8 mouse cellular contexts compared by ENCODE assay signal in genomic region chr19:3855601-3856000, GRCm38 (mm10). TPM values are rescaled to one million over a fixed set of nuclear protein-coding genes. Genes with fewer than 3 reads are reported as not detected.
DNase-seq lines count a peak whose midpoint lies in the region; ATAC-seq lines count a peak whose summit lies in the region.

No protein-coding gene starts in this region.

- peak overlapping the region; percentile 61; the same call in 1 of the 2 replicates for H3K27ac ChIP-seq in kidney, embryonic 15.5 days
- H3K27ac ChIP-seq in forebrain, embryonic 15.5 days (replicated peaks): peak overlapping the region; percentile 30; the same call in 1 of the 2 replicates
- peak overlapping the region; percentile 44 for H3K27ac ChIP-seq in limb, embryonic 15.5 days

- WGBS in kidney, embryonic 15.5 days: 17% methylated on average over 4 of the region's 4 CpGs
- WGBS in forebrain, embryonic 15.5 days: 13% methylated on average over 4 of the region's 4 CpGs
- 20% methylated on average over 4 of the region's 4 CpGs for WGBS in limb, embryonic 15.5 days

- no peaks in the 10 kb centered on the region for H3K27me3 ChIP-seq in kidney, embryonic 15.5 days
- H3K27me3 ChIP-seq in forebrain, embryonic 15.5 days: no peaks in the 10 kb centered on the region
- no peaks in the 10 kb centered on the region for H3K27me3 ChIP-seq in limb, embryonic 15.5 days

- H3K4me2 ChIP-seq in kidney, embryonic 15.5 days: peak overlapping the region; percentile 39
- no peak overlapping the region for H3K4me2 ChIP-seq in forebrain, embryonic 15.5 days (replicated peaks)
- no peak overlapping the region for H3K4me2 ChIP-seq in limb, embryonic 15.5 days

- DNase-seq in kidney, adult 8-10 months: no peak
- DNase-seq in NIH3T3 (ENCODE audit: low read depth): peak; percentile 37
- no peak for DNase-seq in urinary bladder, postnatal 4 days (ENCODE audit: low spot score in 2 of 2)
- DNase-seq in frontal cortex, postnatal 10 days (ENCODE audit: low spot score in 2 of 2): no peak
- no peak for DNase-seq in gastrocnemius, adult 18-20 months (ENCODE audit: low spot score)

- no peak overlapping the region for H3K9ac ChIP-seq in kidney, embryonic 15.5 days
- H3K9ac ChIP-seq in forebrain, embryonic 15.5 days (replicated peaks): no peak overlapping the region
- H3K9ac ChIP-seq in limb, embryonic 15.5 days: no peak overlapping the region

- H3K4me3 ChIP-seq in kidney, embryonic 15.5 days (replicated peaks): peak overlapping the region; percentile 12; the same call in 1 of the 2 replicates
- H3K4me3 ChIP-seq in forebrain, embryonic 15.5 days: no peak overlapping the region
- H3K4me3 ChIP-seq in limb, embryonic 15.5 days: no peak overlapping the region

- peaks cover 40% of the 10 kb centered on the region for H3K4me1 ChIP-seq in kidney, embryonic 15.5 days
- H3K4me1 ChIP-seq in forebrain, embryonic 15.5 days: peaks cover 41% of the 10 kb centered on the region
- peaks cover 33% of the 10 kb centered on the region for H3K4me1 ChIP-seq in limb, embryonic 15.5 days

- ATAC-seq in kidney, embryonic 15.5 days (replicated peaks; ENCODE audit: low FRiP score): no peak
- ATAC-seq in forebrain, embryonic 15.5 days (replicated peaks): no peak
- ATAC-seq in limb, embryonic 15.5 days (ENCODE audit: insufficient number of reproducible peaks, low FRiP score, low TSS enrichment, low read depth): no peak

- no peaks in the 10 kb centered on the region for H3K9me3 ChIP-seq in kidney, embryonic 15.5 days (replicated peaks)
- H3K9me3 ChIP-seq in forebrain, embryonic 15.5 days: no peaks in the 10 kb centered on the region
- no peaks in the 10 kb centered on the region for H3K9me3 ChIP-seq in limb, embryonic 15.5 days

- H3K36me3 ChIP-seq in kidney, embryonic 15.5 days: peaks cover under 1% of the 10 kb centered on the region; the same call in 1 of the 2 replicates
- no peaks in the 10 kb centered on the region for H3K36me3 ChIP-seq in forebrain, embryonic 15.5 days
- H3K36me3 ChIP-seq in limb, embryonic 15.5 days: no peaks in the 10 kb centered on the region

RNA-seq across cellular contexts. Expression of gene Chka, which starts 4.0 kb away (rescaled TPM):
- polyA plus RNA-seq in kidney, embryonic 15.5 days (2015; fragmentation: Nextera tagmentation; extraction: Ambion mirVana): 58.8 and 63.1 TPM in 2 replicates
- polyA plus RNA-seq in forebrain, embryonic 15.5 days (2015; fragmentation: Nextera tagmentation; extraction: Ambion mirVana): 62.4 and 62.5 TPM in 2 replicates
- 32.3 and 32.7 TPM in 2 replicates for polyA plus RNA-seq in limb, embryonic 15.5 days (2015; fragmentation: Nextera tagmentation; extraction: Ambion mirVana)
- total RNA-seq in gastrocnemius, adult 18-20 months (2021): 1 to 10 TPM; 1.4 to 3.0 TPM

RNA-seq across cellular contexts. Expression of gene Tcirg1, which starts 51.3 kb away (rescaled TPM):
- 43.9 and 54.6 TPM in 2 replicates for polyA plus RNA-seq in kidney, embryonic 15.5 days (2015; fragmentation: Nextera tagmentation; extraction: Ambion mirVana)
- polyA plus RNA-seq in forebrain, embryonic 15.5 days (2015; fragmentation: Nextera tagmentation; extraction: Ambion mirVana): 11.9 and 13.3 TPM in 2 replicates
- polyA plus RNA-seq in limb, embryonic 15.5 days (2015; fragmentation: Nextera tagmentation; extraction: Ambion mirVana): 46.3 and 52.4 TPM in 2 replicates
- total RNA-seq in gastrocnemius, adult 18-20 months (2021): 1 to 10 TPM; 2.5 to 4.0 TPM

RNA-seq across cellular contexts. Expression of gene Ndufs8, which starts 57.0 kb away (rescaled TPM):
- 344 and 353 TPM in 2 replicates for polyA plus RNA-seq in kidney, embryonic 15.5 days (2015; fragmentation: Nextera tagmentation; extraction: Ambion mirVana)
- 195 and 201 TPM in 2 replicates for polyA plus RNA-seq in forebrain, embryonic 15.5 days (2015; fragmentation: Nextera tagmentation; extraction: Ambion mirVana)
- polyA plus RNA-seq in limb, embryonic 15.5 days (2015; fragmentation: Nextera tagmentation; extraction: Ambion mirVana): 244 and 254 TPM in 2 replicates
- total RNA-seq in gastrocnemius, adult 18-20 months (2021): 100 to 1,000 TPM; 257 to 270 TPM
